In genomic region chr10:43175156-43175601, GRCm38 (mm10) we compare ENCODE assay signal across 8 mouse cellular contexts. TPM values are rescaled to one million over a fixed set of nuclear protein-coding genes. Genes with fewer than 3 reads are reported as not detected.
DNase-seq lines count a peak whose midpoint lies in the region; ATAC-seq and TF ChIP-seq lines count a peak whose summit lies in the region.

No protein-coding gene starts in this region.

- ATAC-seq in lung, embryonic 14.5 days (ENCODE audit: insufficient read depth), result peak; percentile 18; the same call in 1 of the 2 replicates
- peak; percentile 36 for ATAC-seq in forebrain, embryonic 15.5 days (replicated peaks)

- intact Hi-C loops in left cerebral cortex, postnatal 4 days (cut with DNase I), result loop anchor here (10.0 kb wide), 2 partner anchors 150 to 210 kb away; no protein-coding TSS in a partner anchor

- peak overlapping the region; percentile 70 for H3K4me3 ChIP-seq in lung, embryonic 14.5 days (ENCODE audit: low read depth, low read length)
- peak overlapping the region; percentile 77 for H3K4me3 ChIP-seq in forebrain, embryonic 15.5 days

- no peak overlapping the region; the same call in 1 of the 2 replicates for H3K9ac ChIP-seq in lung, embryonic 14.5 days
- H3K9ac ChIP-seq in forebrain, embryonic 15.5 days (replicated peaks), result peak overlapping the region; percentile 94

- no peaks in the 10 kb centered on the region for H3K9me3 ChIP-seq in lung, embryonic 14.5 days (ENCODE audit: low read depth, low read length)
- H3K9me3 ChIP-seq in forebrain, embryonic 15.5 days, result no peaks in the 10 kb centered on the region

- peak overlapping the region; percentile 97 for H3K4me2 ChIP-seq in lung, embryonic 14.5 days
- peak overlapping the region; percentile 75 for H3K4me2 ChIP-seq in forebrain, embryonic 15.5 days (replicated peaks)

- 2% methylated on average over 18 of the region's 18 CpGs for WGBS in lung, embryonic 14.5 days
- under 1% methylated on average over 18 of the region's 18 CpGs for WGBS in forebrain, embryonic 15.5 days

- peaks cover 58% of the 10 kb centered on the region for H3K27me3 ChIP-seq in lung, embryonic 14.5 days (ENCODE audit: insufficient read depth, low read length)
- H3K27me3 ChIP-seq in forebrain, embryonic 15.5 days, result no peaks in the 10 kb centered on the region

- DNase-seq in lung, embryonic 14.5 days, result peak; percentile 10
- DNase-seq in lung, postnatal 25 days (ENCODE audit: low spot score), result no peak
- DNase-seq in cerebellum, adult 18-20 months, result peak; percentile 68
- DNase-seq in left cerebral cortex, postnatal 4 days, result peak; percentile 36
- peak; percentile 47 for DNase-seq in right cerebral cortex, adult 18-20 months
- DNase-seq in Muller cell, postnatal 12 days (ENCODE audit: inconsistent ontology term), result no peak
- DNase-seq in lung, postnatal 14 days, result no peak

- H3K36me3 ChIP-seq in lung, embryonic 14.5 days (ENCODE audit: insufficient read depth), result no peaks in the 10 kb centered on the region
- H3K36me3 ChIP-seq in forebrain, embryonic 15.5 days, result no peaks in the 10 kb centered on the region

- peaks cover 3% of the 10 kb centered on the region; the same call in 1 of the 2 replicates for H3K4me1 ChIP-seq in lung, embryonic 14.5 days (ENCODE audit: insufficient read depth)
- peaks cover 38% of the 10 kb centered on the region for H3K4me1 ChIP-seq in forebrain, embryonic 15.5 days

- H3K27ac ChIP-seq in lung, embryonic 14.5 days (ENCODE audit: low read depth), result no peak overlapping the region
- peak overlapping the region; percentile 98 for H3K27ac ChIP-seq in forebrain, embryonic 15.5 days (replicated peaks)

- TF ChIP-seq CTCF in lung, embryonic 14.5 days (IDR thresholded peaks at IDR 0.05; ENCODE audit: low read depth), result no peak

RNA-seq across cellular contexts. Expression of gene 9030612E09Rik, which starts 0.7 kb away (rescaled TPM):
- 0.30 TPM in 1 of 2 replicates, not detected in the other for polyA plus RNA-seq in lung, embryonic 14.5 days (2014; fragmentation: Nextera tagmentation; extraction: Ambion mirVana)
- 2.0 and 2.5 TPM in 2 replicates for polyA plus RNA-seq in forebrain, embryonic 15.5 days (2015; fragmentation: Nextera tagmentation; extraction: Ambion mirVana)
- total RNA-seq in left cerebral cortex, postnatal 4 days (2021), result 1 to 10 TPM; 1.7 to 3.0 TPM

RNA-seq across cellular contexts. Expression of gene Sobp, which starts 0.8 kb away (rescaled TPM):
- polyA plus RNA-seq in lung, embryonic 14.5 days (2014; fragmentation: Nextera tagmentation; extraction: Ambion mirVana), result 0.46 and 0.66 TPM in 2 replicates
- polyA plus RNA-seq in forebrain, embryonic 15.5 days (2015; fragmentation: Nextera tagmentation; extraction: Ambion mirVana), result 15.1 and 16.2 TPM in 2 replicates
- 100 to 1,000 TPM; 130 to 133 TPM for total RNA-seq in left cerebral cortex, postnatal 4 days (2021)

RNA-seq across cellular contexts. Expression of gene Pdss2, which starts 46.1 kb away (rescaled TPM):
- 10.6 and 11.5 TPM in 2 replicates for polyA plus RNA-seq in lung, embryonic 14.5 days (2014; fragmentation: Nextera tagmentation; extraction: Ambion mirVana)
- polyA plus RNA-seq in forebrain, embryonic 15.5 days (2015; fragmentation: Nextera tagmentation; extraction: Ambion mirVana), result 15.1 and 16.1 TPM in 2 replicates
- 10 to 100 TPM; 19.5 to 21.5 TPM for total RNA-seq in left cerebral cortex, postnatal 4 days (2021)

Comparison
In these comparisons a context has a peak if more than half of its experiments do, and no peak if none do; other contexts are left out.
1. DNase-seq: peak in lung, embryonic 14.5 days (single experiment), cerebellum, adult 18-20 months (2 of 2), left cerebral cortex, postnatal 4 days (single experiment) and right cerebral cortex, adult 18-20 months (single experiment); none in lung, postnatal 25 days (single experiment), Muller cell, postnatal 12 days (single experiment) and lung, postnatal 14 days (single experiment).